Mouse (Mus musculus): ENCODE measurements around the gene Lhfpl3. TPM values are rescaled to one million over a fixed set of nuclear protein-coding genes. Genes with fewer than 3 reads are reported as not detected.
A peak's percentile ranks its signal among the peaks of the same experiment; 100 is the strongest.

Lhfpl3 gene
- total RNA-seq, 2 experiments from 2014 or later = 10.9 to 11.3 TPM

GRCm38 (mm10) chr5:23219655-23220054, 473.8 kb downstream of the Lhfpl3 start:
- no peak for TF ChIP-seq CTCF (conservative IDR thresholded peaks at IDR 0.05)
- Histone ChIP-seq H3K27ac (no peak overlapping the region), H3K4me3 (no peak overlapping the region)
- DNase-seq (ENCODE audit: low spot score in 2 of 2) = no peak

GRCm38 (mm10) chr5:23224759-23225536, 479.1 kb downstream of the Lhfpl3 start:
- DNase-seq (ENCODE audit: low spot score in 2 of 2) = peak; percentile 13 to 62

GRCm38 (mm10) chr5:23225621-23226020, 479.8 kb downstream of the Lhfpl3 start:
- H3K4me3 ChIP-seq = no peak overlapping the region
- DNase-seq (ENCODE audit: low spot score in 2 of 2) = no peak
- no peak overlapping the region for H3K27ac ChIP-seq
- TF ChIP-seq CTCF (conservative IDR thresholded peaks at IDR 0.05) = no peak

More at GRCm38 (mm10) chr5:23224759-23225536, 479.1 kb downstream of the Lhfpl3 start:
- Histone ChIP-seq H3K4me3 (peak overlapping the region; percentile 49), H3K27ac (peak overlapping the region; percentile 32; the same call in 1 of the 2 replicates)
- TF ChIP-seq CTCF (conservative IDR thresholded peaks at IDR 0.05) = peak; percentile 77

GRCm38 (mm10) chr5:23226753-23227152, 480.9 kb downstream of the Lhfpl3 start:
- H3K27ac ChIP-seq = no peak overlapping the region
- no peak for TF ChIP-seq CTCF (conservative IDR thresholded peaks at IDR 0.05)
- DNase-seq (ENCODE audit: low spot score in 2 of 2) = no peak
- H3K4me3 ChIP-seq = no peak overlapping the region

DNA sequence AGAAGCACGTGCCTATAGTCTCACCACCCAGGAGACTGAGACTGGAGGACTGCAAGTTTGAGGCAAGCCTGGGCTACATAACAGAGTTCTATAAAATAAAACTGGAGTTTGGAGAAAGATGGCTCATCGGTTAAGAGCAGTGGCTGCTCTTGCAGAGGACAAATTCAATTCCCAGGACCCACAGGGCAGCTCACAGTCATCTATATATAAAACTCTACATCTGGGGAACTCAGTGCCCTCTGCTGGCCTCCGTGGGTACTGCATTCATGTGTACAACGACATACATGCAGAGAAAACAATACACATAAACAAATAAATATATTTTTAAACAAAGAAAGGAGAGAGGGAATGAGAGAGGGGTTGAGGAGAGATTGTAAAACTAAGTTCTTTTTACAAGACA, 501.1 kb downstream of the Lhfpl3 start:
- H3K4me3 ChIP-seq = no peak overlapping the region
- H3K27ac ChIP-seq = no peak overlapping the region
- peak in 1 of 2 experiments; percentile 33 for DNase-seq (ENCODE audit: low spot score in 2 of 2)
- peak; percentile 91 for TF ChIP-seq CTCF (conservative IDR thresholded peaks at IDR 0.05)

DNA sequence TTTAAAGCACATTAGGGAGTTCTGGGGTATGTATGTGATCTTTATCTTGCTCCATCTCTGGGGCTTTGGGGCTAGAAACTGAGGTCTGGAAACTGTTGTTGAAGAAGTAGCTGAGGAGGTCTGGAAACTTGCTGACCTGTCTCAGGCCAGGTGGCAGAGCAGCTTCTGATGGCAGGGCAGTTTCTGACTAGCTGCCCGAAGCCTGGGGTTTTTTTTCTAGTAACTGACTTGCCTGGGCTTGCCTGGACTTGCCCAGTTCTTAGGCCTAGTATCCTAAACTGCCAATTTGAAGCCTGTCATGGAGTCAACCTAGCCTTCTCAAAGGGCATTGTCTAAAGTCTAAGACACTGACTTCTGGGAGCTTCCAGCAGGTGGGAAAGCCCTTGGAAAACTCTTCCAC, 501.9 kb downstream of the Lhfpl3 start:
- TF ChIP-seq CTCF (conservative IDR thresholded peaks at IDR 0.05) = no peak
- H3K4me3 ChIP-seq = no peak overlapping the region
- no peak for DNase-seq (ENCODE audit: low spot score in 2 of 2)
- H3K27ac ChIP-seq = no peak overlapping the region

DNA sequence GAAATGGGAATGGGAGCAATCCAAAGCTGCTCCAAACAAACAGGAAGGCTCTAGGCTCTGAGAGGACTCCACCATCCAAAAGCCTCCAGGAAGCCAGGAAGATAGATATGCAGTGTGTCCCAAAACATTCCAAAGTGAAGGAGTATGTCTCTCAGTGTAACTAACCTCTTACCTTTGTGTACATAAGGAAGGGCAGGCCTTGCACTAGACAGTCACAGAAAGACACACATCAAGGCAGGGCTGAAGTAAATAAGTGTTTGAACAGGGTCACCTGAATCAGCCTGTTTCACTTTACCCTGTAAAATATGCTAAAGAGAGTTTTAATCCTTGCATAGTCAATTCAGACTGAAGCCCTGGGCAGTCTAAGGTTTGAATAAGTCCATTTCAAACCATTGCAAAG, 502.4 kb downstream of the Lhfpl3 start:
- TF ChIP-seq CTCF (conservative IDR thresholded peaks at IDR 0.05) = no peak
- no peak for DNase-seq (ENCODE audit: low spot score in 2 of 2)
- no peak overlapping the region for H3K4me3 ChIP-seq
- no peak overlapping the region for H3K27ac ChIP-seq

DNA sequence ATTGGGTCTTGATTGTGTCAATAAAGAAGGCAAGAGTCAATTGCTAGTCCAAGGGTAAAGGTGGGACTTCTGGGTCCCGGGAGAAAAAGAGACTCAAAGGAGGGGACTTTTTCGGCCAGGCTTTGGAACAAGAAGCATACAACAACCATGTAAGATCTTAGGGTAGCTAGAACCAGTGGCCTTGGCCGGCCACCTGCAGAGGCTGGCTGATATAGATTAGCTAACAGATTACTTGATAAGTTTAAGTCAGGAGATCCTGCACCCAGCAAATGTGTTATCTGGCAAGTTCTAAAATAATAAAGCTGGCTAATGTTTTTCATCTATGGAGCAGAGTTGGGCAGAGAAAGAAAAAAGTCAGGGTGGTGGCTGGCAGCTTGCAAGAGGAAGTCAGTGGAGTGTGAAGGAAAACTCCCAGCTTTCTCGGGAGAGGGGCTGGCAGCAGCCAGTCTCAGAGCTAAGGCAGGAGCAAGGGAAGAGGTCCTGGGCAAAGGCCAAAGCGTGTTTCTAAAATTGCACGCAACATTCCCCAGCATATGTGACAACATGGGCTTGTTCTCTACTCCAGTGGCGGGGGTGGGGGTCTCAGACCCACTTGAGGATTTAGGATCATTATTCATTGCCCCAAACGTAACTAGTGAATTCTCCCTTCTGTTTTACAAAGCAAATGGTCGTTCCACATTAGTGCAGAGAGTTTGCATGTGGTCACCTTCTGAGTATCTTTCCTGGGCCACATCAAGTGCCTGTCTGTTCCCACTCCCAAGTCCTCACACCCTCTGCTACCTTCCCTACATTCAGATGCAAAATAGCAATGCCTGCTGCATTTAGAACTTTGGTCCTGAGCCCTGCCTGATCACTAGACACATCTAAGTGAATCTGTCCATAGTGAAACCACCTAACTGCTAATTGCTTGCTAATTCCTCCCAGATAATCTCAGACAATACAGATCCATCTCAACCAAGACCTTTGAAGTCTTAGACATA, 504.3 kb downstream of the Lhfpl3 start:
- no peak for DNase-seq (ENCODE audit: low spot score in 2 of 2)
- Histone ChIP-seq H3K27ac (no peak overlapping the region), H3K4me3 (no peak overlapping the region)
- TF ChIP-seq CTCF (conservative IDR thresholded peaks at IDR 0.05) = no peak

DNA sequence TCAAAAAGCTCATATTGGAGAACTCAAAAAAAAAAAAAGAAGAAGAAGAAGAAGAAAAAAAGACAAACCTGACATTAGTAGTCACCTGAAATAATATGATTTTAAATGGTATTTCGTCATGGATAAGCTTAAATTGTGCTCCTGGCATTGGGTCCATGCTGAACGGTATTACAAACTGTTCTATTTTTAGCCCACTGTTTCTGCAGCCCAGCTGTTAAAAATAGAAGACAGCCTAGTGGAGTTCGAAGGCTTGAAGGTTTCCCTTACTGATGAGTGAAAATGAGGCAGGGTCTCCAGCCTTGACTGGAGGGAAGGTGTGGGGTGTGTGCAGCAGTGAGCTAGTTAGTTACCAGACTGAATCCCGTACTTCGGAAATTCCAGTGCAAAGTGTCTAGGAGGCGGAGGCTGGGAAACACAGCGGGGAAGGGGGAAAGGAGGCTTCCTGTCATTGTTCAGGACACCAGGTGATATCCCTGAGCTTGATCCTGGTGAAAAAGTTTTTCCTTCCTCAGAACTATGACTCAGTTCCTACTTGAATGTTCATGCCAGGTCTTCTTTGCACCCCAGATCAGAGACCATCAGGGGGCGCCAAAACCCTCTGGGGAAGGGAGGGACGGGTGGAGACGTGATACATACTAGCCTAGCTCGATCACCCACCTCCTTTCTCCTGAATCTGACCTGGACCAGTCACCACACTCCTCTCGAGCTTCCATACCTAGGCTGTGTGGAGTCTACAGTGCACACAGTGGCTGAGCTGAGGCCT, 505.8 kb downstream of the Lhfpl3 start:
- peak; percentile 79 for TF ChIP-seq CTCF (conservative IDR thresholded peaks at IDR 0.05)
- H3K27ac ChIP-seq = peak overlapping the region; percentile 61; the same call in 1 of the 2 replicates
- no peak overlapping the region; the same call in 1 of the 2 replicates for H3K4me3 ChIP-seq
- peak; percentile 23 to 58 for DNase-seq (ENCODE audit: low spot score in 2 of 2)

DNA sequence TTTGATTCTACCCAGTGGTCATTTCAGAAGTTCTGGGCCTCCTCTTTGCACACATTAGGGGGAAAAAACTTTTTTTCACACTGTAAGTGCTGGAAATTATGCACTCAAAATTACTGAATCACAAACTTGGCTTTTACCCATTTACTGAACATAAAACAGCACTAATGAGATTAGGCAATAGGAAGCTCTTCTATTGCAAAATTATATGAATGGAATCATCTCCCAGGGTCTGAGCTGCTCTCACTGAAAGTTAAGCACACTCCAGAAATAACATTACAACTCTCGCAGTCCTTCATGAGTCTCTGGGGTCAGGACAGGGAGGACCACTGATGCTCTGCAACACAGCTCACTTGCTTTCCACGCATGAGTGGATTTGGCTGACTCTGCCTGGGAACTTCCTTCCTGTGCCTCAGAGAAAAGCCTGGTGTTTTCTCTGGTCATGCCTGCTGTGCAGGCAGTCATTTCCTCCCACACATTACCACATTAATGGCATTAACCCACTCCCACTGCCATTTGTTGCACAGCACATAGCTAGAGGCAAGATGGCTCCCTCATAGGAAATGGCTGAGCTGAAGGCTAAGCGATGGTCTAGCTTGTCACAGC, 510.1 kb downstream of the Lhfpl3 start:
- no peak for TF ChIP-seq CTCF (conservative IDR thresholded peaks at IDR 0.05)
- DNase-seq (ENCODE audit: low spot score in 2 of 2) = no peak
- no peak overlapping the region for H3K4me3 ChIP-seq
- no peak overlapping the region for H3K27ac ChIP-seq

DNA sequence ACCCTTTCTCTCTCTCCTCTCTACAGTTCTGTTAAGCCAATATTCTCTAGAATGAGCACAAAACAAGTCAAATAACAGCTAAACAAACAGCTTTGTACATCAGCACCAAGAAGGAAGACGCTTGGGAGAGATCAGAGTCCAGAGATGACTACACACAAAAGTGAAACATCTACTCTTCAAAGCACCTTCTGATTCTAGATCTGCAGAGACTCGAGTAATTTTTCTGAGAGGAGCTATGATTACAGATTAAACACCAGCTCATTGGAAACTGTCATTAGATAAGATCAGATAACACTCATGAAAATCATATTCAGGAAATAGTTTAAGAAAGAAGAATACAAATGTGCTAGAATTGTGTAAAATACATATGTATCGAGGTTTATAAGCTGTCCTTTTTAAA, 527.5 kb downstream of the Lhfpl3 start:
- no peak for DNase-seq (ENCODE audit: low spot score in 2 of 2)
- TF ChIP-seq CTCF (conservative IDR thresholded peaks at IDR 0.05) = no peak
- Histone ChIP-seq H3K4me3 (no peak overlapping the region), H3K27ac (no peak overlapping the region)

DNA sequence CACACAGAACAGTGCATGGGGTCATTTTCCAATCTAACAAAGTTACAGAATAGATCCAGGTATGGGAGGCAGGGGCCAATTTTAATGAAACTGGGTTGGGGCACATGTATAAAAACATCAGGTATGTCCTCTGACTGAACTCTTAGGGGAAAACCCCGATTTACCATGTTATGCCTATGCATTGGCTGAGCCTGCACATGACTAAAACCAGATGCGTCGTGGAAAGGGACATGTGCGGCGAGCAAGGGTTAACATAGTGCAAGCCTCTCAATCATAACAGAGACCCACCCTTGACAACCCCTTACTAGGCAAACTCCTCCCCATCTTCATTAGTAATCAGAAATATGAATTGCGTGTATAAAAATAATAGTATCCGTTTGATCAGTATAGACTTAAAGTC, 533.5 kb downstream of the Lhfpl3 start:
- TF ChIP-seq CTCF (conservative IDR thresholded peaks at IDR 0.05) = no peak
- DNase-seq (ENCODE audit: low spot score in 2 of 2) = no peak
- H3K4me3 ChIP-seq = no peak overlapping the region
- H3K27ac ChIP-seq = no peak overlapping the region

All from layer of hippocampus, adult 2 months (tissue).